Mouse (Mus musculus) megakaryocyte, embryonic 14.5 days (primary cell): Measurements from ENCODE around the gene Sfta2. TPM values are rescaled to one million over a fixed set of nuclear protein-coding genes. Genes with fewer than 3 reads are reported as not detected.

Experiments
- H3K27me3 ChIP-seq: replicated peaks from 2 replicates; pipeline ENCODE3; 2012; ENCODE audit warnings: inconsistent platforms
- H3K36me3 ChIP-seq: replicated peaks from 2 replicates; pipeline ENCODE3; 2012; ENCODE audit warnings: low read length, inconsistent platforms, mixed read lengths
- H3K4me1 ChIP-seq: 2 replicates; pipeline ENCODE4 v1.6.1; 2012; ENCODE audit warnings: inconsistent platforms
- H3K4me3 ChIP-seq: replicated peaks from 2 replicates; pipeline ENCODE3; 2012; ENCODE audit warnings: moderate library complexity, mild to moderate bottlenecking, inconsistent platforms
- H3K9me3 ChIP-seq: 2 replicates; pipeline ENCODE4 v1.6.1; 2012; ENCODE audit warnings: inconsistent platforms
- FLI1 ChIP-seq: IDR thresholded peaks from 2 replicates; pipeline ENCODE4 v1.6.1; 2012; ENCODE audit warnings: low read length, inconsistent platforms, mixed read lengths
- GATA1 ChIP-seq: IDR thresholded peaks from 3 replicates; pipeline ENCODE4 v1.6.1; 2012; ENCODE audit warnings: mixed read lengths, low read length, inconsistent platforms, borderline replicate concordance
- polyA plus RNA-seq: library from polyadenylated mRNA; stranded (reverse); fragments of >175 nt; gene quantifications from 2 replicates; pipeline ENCODE4 v1.2.3, GENCODE M21; 2012; ENCODE audit warnings: low replicate concordance; ENCODE audit not compliant: insufficient read depth

Gene Sfta2
- polyA plus RNA-seq, 1 experiment: not detected

DNA sequence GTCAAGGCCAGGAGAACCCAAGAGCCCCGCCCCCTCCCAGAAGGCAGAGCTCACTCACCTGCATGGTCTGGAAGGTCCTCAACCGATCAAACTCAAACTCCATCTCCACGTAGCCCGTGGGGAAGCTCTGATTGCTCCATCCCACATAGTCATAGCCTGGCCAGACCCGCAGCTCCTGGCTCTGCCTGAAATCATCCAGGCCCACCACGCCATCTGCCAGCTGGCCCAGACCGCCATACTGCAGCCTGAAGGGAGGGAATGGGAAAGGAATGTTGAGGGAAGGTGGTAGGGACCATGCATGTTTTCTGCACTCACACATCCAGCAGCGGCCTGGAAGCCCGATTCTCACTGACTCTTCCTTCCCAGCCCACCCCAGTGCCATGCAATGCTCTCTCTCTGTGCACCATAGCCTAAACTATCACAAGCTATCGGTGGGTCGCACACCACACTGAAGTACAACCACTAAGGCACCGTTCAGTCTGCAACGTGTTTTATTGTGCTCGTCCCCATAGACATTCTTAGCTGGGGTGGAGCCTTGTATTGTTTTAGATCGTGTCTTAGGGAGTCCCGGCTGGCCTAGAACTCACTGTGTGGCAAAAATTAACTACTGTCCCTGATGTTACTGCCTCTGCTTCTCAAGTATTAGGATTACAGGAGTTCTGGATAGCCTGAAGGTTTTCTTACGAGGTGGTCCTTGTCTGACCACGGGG lies 88.7 kb downstream of the Sfta2 start:
- H3K4me3 ChIP-seq: no peak overlapping the region
- no peaks in the 10 kb centered on the region for H3K36me3 ChIP-seq
- peaks cover 75% of the 10 kb centered on the region for H3K27me3 ChIP-seq
- peaks cover 2% of the 10 kb centered on the region; the same call in 1 of the 2 replicates for H3K9me3 ChIP-seq
- TF ChIP-seq FLI1: no peak
- TF ChIP-seq GATA1: no peak
- no peaks in the 10 kb centered on the region; the same call in 1 of the 2 replicates for H3K4me1 ChIP-seq

GRCm38 (mm10) chr17:35691811-35692210 lies 90.5 kb downstream of the Sfta2 start:
- no peak for TF ChIP-seq FLI1
- TF ChIP-seq GATA1: no peak
- Histone ChIP-seq H3K36me3 (no peaks in the 10 kb centered on the region), H3K4me3 (no peak overlapping the region), H3K9me3 (peaks cover 11% of the 10 kb centered on the region), H3K27me3 (peaks cover 67% of the 10 kb centered on the region), H3K4me1 (no peaks in the 10 kb centered on the region; the same call in 1 of the 2 replicates)

GRCm38 (mm10) chr17:35692368-35692767 lies 91.0 kb downstream of the Sfta2 start:
- H3K27me3 ChIP-seq: peaks cover 67% of the 10 kb centered on the region
- no peak overlapping the region for H3K4me3 ChIP-seq
- no peak for TF ChIP-seq GATA1
- TF ChIP-seq FLI1: no peak
- H3K9me3 ChIP-seq: peaks cover 11% of the 10 kb centered on the region
- H3K4me1 ChIP-seq: no peaks in the 10 kb centered on the region; the same call in 1 of the 2 replicates
- no peaks in the 10 kb centered on the region for H3K36me3 ChIP-seq

DNA sequence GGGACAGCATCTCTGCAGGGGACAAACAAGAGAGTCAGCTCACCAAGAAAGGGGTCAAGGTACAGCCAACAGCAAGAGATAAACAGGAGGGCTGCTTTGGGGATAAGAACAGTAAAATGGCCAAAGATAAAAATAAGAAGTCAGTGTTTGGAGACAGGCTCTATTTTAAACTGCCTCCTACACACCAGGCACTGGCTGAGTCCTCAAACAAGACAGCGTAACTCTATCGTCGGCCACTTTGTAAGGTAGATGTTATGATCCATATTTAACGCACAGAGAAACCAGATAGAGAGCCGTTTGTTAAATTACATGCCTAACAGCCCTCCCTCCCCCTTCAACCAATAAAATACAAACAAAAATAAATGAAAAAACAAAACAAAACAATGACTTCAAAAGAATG lies 92.6 kb downstream of the Sfta2 start:
- H3K4me1 ChIP-seq: peaks cover 7% of the 10 kb centered on the region
- no peaks in the 10 kb centered on the region for H3K36me3 ChIP-seq
- peaks cover 11% of the 10 kb centered on the region for H3K9me3 ChIP-seq
- no peak overlapping the region for H3K4me3 ChIP-seq
- peaks cover 72% of the 10 kb centered on the region for H3K27me3 ChIP-seq
- TF ChIP-seq GATA1 (no peak), FLI1 (no peak)

DNA sequence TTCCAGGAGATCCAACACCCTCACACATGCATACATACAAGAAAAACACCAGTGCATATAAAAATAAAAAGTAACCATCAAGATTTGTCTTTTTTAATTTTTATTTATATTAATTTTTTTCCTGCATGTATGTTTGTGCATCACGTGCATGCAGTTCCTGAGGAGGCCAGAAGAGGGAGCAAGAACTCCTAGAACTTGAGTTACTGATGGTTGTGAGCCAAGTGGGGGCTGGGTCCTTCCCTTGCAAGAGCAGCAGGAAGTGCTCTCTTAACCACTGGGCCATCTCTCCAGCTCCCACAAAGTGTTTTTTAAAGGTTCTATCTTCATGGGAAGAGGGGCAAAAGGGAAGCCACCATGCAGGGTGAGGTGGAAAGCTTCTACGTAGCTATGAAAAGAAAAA lies 93.9 kb downstream of the Sfta2 start:
- Histone ChIP-seq H3K4me3 (no peak overlapping the region), H3K36me3 (no peaks in the 10 kb centered on the region), H3K9me3 (peaks cover 18% of the 10 kb centered on the region), H3K4me1 (peaks cover 14% of the 10 kb centered on the region), H3K27me3 (peaks cover 77% of the 10 kb centered on the region)
- TF ChIP-seq GATA1: no peak
- no peak for TF ChIP-seq FLI1

- no peaks in the 10 kb centered on the region for H3K36me3 ChIP-seq
- TF ChIP-seq FLI1 (no peak), GATA1 (no peak)
- H3K4me1 ChIP-seq: peaks cover 27% of the 10 kb centered on the region
- peaks cover 77% of the 10 kb centered on the region for H3K27me3 ChIP-seq
- no peak overlapping the region for H3K4me3 ChIP-seq
- H3K9me3 ChIP-seq: peaks cover 18% of the 10 kb centered on the region
Observed at GRCm38 (mm10) chr17:35696691-35697090, 95.3 kb downstream of the Sfta2 start.

DNA sequence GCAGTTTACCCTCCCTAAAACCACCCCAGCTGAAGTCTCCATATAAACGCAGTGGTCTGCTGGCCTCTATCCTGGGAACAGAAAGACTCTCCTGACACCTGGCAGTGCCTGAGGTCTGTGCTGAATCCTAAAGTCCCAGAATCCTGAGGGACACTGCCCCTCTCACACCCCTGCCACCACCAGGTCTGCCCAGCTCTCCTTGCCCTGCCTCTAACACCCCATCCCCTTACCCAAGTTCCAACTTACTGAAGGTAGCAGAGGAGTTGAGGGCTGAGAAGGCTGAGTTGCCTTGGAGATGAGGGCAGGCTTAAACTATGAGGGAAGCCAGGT lies 96.0 kb downstream of the Sfta2 start:
- Histone ChIP-seq H3K27me3 (peaks cover 77% of the 10 kb centered on the region), H3K9me3 (peaks cover 18% of the 10 kb centered on the region), H3K4me1 (peaks cover 27% of the 10 kb centered on the region), H3K36me3 (no peaks in the 10 kb centered on the region), H3K4me3 (no peak overlapping the region)
- no peak for TF ChIP-seq FLI1
- TF ChIP-seq GATA1: no peak

- Histone ChIP-seq H3K4me3 (no peak overlapping the region), H3K4me1 (peaks cover 27% of the 10 kb centered on the region), H3K9me3 (peaks cover 18% of the 10 kb centered on the region), H3K27me3 (peaks cover 77% of the 10 kb centered on the region), H3K36me3 (no peaks in the 10 kb centered on the region)
- TF ChIP-seq GATA1 (no peak), FLI1 (no peak)
Observed at GRCm38 (mm10) chr17:35697759-35698500, 96.6 kb downstream of the Sfta2 start.

DNA sequence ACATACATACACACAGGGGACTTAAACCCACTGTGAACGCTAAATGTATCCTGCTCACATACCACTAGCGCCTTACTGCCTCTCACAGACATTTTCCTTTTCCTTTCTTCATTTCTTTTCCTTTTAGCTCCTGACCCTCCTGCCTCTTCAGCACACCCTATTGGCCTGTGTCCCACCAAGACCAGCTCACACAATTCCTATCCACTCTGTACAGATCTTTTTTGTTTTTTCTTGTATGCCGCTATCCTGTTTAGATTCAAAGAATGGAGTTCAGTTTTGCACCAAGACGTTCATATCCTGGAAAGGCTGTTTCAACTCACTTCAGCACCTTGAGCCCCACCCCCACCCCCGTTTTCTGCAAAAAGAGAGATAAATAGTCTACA lies 97.1 kb downstream of the Sfta2 start:
- TF ChIP-seq FLI1: no peak
- TF ChIP-seq GATA1: no peak
- Histone ChIP-seq H3K4me3 (no peak overlapping the region), H3K9me3 (peaks cover 18% of the 10 kb centered on the region), H3K27me3 (peaks cover 75% of the 10 kb centered on the region), H3K36me3 (no peaks in the 10 kb centered on the region), H3K4me1 (peaks cover 27% of the 10 kb centered on the region)

GRCm38 (mm10) chr17:35699919-35700318 lies 98.6 kb downstream of the Sfta2 start:
- TF ChIP-seq GATA1: no peak
- no peak for TF ChIP-seq FLI1
- H3K36me3 ChIP-seq: no peaks in the 10 kb centered on the region
- peaks cover 42% of the 10 kb centered on the region for H3K4me1 ChIP-seq
- H3K4me3 ChIP-seq: peak overlapping the region; percentile 89
- peaks cover 17% of the 10 kb centered on the region for H3K9me3 ChIP-seq
- peaks cover 86% of the 10 kb centered on the region for H3K27me3 ChIP-seq

Other genes with a start within 250 kb of the Sfta2 start
- 13.9 and 46.4 TPM in 2 replicates for gene H2-Q4, start 221.9 kb upstream of the Sfta2 start, polyA plus RNA-seq
- 2.5 and 4.2 TPM in 2 replicates for gene H2-Q6, start 176.7 kb upstream of the Sfta2 start, polyA plus RNA-seq
- 3.2 and 20.1 TPM in 2 replicates for gene H2-Q7, start 162.4 kb upstream of the Sfta2 start, polyA plus RNA-seq
- 0.27 and 2.5 TPM in 2 replicates for gene H2-Q10, start 131.5 kb upstream of the Sfta2 start, polyA plus RNA-seq
- gene Pou5f1, start 95.5 kb upstream of the Sfta2 start, polyA plus RNA-seq: not detected in 2 replicates
- gene Tcf19, start 84.7 kb upstream of the Sfta2 start, polyA plus RNA-seq: 16.3 and 17.5 TPM in 2 replicates
- 3.2 and 10.5 TPM in 2 replicates for gene Cchcr1, start 84.4 kb upstream of the Sfta2 start, polyA plus RNA-seq
- 3.7 TPM in 1 of 2 replicates, not detected in the other for gene Psors1c2, start 68.3 kb upstream of the Sfta2 start, polyA plus RNA-seq
- not detected in 2 replicates for gene Cdsn, start 49.4 kb upstream of the Sfta2 start, polyA plus RNA-seq
- gene 2300002M23Rik, start 34.1 kb upstream of the Sfta2 start, polyA plus RNA-seq: not detected in 2 replicates
- gene Gm9573, start 25.1 kb downstream of the Sfta2 start, polyA plus RNA-seq: 0.55 TPM in 1 of 2 replicates, not detected in the other
- gene Mucl3, start 42.1 kb downstream of the Sfta2 start, polyA plus RNA-seq: not detected in 2 replicates
- 42.1 and 49.7 TPM in 2 replicates for gene Vars2, start 66.0 kb downstream of the Sfta2 start, polyA plus RNA-seq
- gene Gtf2h4, start 72.2 kb downstream of the Sfta2 start, polyA plus RNA-seq: 7.8 and 10.8 TPM in 2 replicates
- not detected in 2 replicates for gene Ddr1, start 103.1 kb downstream of the Sfta2 start, polyA plus RNA-seq
- 62.2 and 65.8 TPM in 2 replicates for gene Ier3, start 220.1 kb downstream of the Sfta2 start, polyA plus RNA-seq
- gene Flot1, start 221.7 kb downstream of the Sfta2 start, polyA plus RNA-seq: 43.6 and 163 TPM in 2 replicates
- 96.5 and 217 TPM in 2 replicates for gene Tubb5, start 236.8 kb downstream of the Sfta2 start, polyA plus RNA-seq
- gene Mdc1, start 240.0 kb downstream of the Sfta2 start, polyA plus RNA-seq: 1.2 and 2.3 TPM in 2 replicates